20 mouse cellular contexts compared by ENCODE assay signal in genomic region chr9:46968970-46969369, GRCm38 (mm10). TPM values are rescaled to one million over a fixed set of nuclear protein-coding genes. Genes with fewer than 3 reads are reported as not detected.
DNase-seq lines count a peak whose midpoint lies in the region; ATAC-seq and TF ChIP-seq lines count a peak whose summit lies in the region.
"Had no signal": no experiment of that assay in that cellular context is flagged by ENCODE, and none has a peak within 500 bp of the region (broad histone marks: within the 10 kb centered on the region; RNA-seq: fewer than 3 reads in every experiment).

No protein-coding gene starts in this region.

- H3K4me2 ChIP-seq in hindbrain, embryonic 14.5 days (replicated peaks), result no peak overlapping the region
- no peak overlapping the region for H3K4me2 ChIP-seq in stomach, embryonic 14.5 days (replicated peaks; ENCODE audit: low read depth, low read length)
- H3K4me2 ChIP-seq in stomach, postnatal 0 days (replicated peaks; ENCODE audit: low read depth), result no peak overlapping the region
- H3K4me2 ChIP-seq: embryonic facial prominence, embryonic 15.5 days; hindbrain, embryonic 13.5 days; liver, embryonic 13.5 days had no signal

- no peak for TF ChIP-seq EP300 in stomach, postnatal 0 days (optimal IDR thresholded peaks at IDR 0.05)

- H3K4me1 ChIP-seq in hindbrain, embryonic 10.5 days (replicated peaks), result peaks cover 28% of the 10 kb centered on the region
- H3K4me1 ChIP-seq in hindbrain, embryonic 14.5 days (replicated peaks; ENCODE audit: control insufficient read depth, insufficient read depth, low read length), result 0 out of 2 replicates have a peak, but pooled peaks cover 8% of the 10 kb centered on the region
- peaks cover 9% of the 10 kb centered on the region; the same call in 1 of the 2 replicates for H3K4me1 ChIP-seq in stomach, embryonic 14.5 days (ENCODE audit: control insufficient read depth, insufficient read depth, low read length)
- H3K4me1 ChIP-seq in stomach, postnatal 0 days (replicated peaks; ENCODE audit: control insufficient read depth, insufficient read depth), result no peaks in the 10 kb centered on the region
- H3K4me1 ChIP-seq: liver, embryonic 13.5 days had no signal

- WGBS in hindbrain, embryonic 10.5 days, result 36% methylated on average over 6 of the region's 6 CpGs
- 20% methylated on average over 6 of the region's 6 CpGs for WGBS in hindbrain, embryonic 14.5 days
- 17% methylated on average over 6 of the region's 6 CpGs for WGBS in stomach, embryonic 14.5 days
- 26% methylated on average over 6 of the region's 6 CpGs for WGBS in stomach, postnatal 0 days

- peak; percentile 54 for DNase-seq in heart, adult 11 months
- DNase-seq in heart, postnatal 4 days, result no peak
- DNase-seq in hindbrain, embryonic 10.5 days (ENCODE audit: low spot score), result no peak
- DNase-seq in hindbrain, embryonic 14.5 days (ENCODE audit: low spot score), result no peak
- no peak for DNase-seq in stomach, postnatal 0 days (ENCODE audit: low spot score)
- no peak for DNase-seq in thymus, postnatal 10 days (ENCODE audit: low spot score in 2 of 2)
- DNase-seq: gastrocnemius, postnatal 10 days; kidney, adult 8-10 months; liver, embryonic 13.5 days; thymus, postnatal 25 days had no signal

- no peak for TF ChIP-seq CTCF in stomach, postnatal 0 days (IDR thresholded peaks at IDR 0.05; ENCODE audit: low read depth)

- no peaks in the 10 kb centered on the region for H3K36me3 ChIP-seq in hindbrain, embryonic 10.5 days
- H3K36me3 ChIP-seq in hindbrain, embryonic 14.5 days (replicated peaks; ENCODE audit: control insufficient read depth, insufficient read depth), result no peaks in the 10 kb centered on the region
- H3K36me3 ChIP-seq in stomach, embryonic 14.5 days (ENCODE audit: control insufficient read depth, insufficient read depth, low read length), result no peaks in the 10 kb centered on the region
- H3K36me3 ChIP-seq in stomach, postnatal 0 days (ENCODE audit: control insufficient read depth, insufficient read depth, low read length), result no peaks in the 10 kb centered on the region
- H3K36me3 ChIP-seq: embryonic facial prominence, embryonic 15.5 days; hindbrain, embryonic 13.5 days; liver, embryonic 13.5 days had no signal

- no peak for ATAC-seq in hindbrain, embryonic 14.5 days (ENCODE audit: low FRiP score)
- no peak; the same call in 1 of the 2 replicates for ATAC-seq in stomach, embryonic 14.5 days (ENCODE audit: insufficient number of reproducible peaks, insufficient read depth, low FRiP score, low read depth)
- no peak for ATAC-seq in stomach, postnatal 0 days (ENCODE audit: low FRiP score, low TSS enrichment)

- no peak overlapping the region for H3K9ac ChIP-seq in hindbrain, embryonic 14.5 days
- H3K9ac ChIP-seq in stomach, embryonic 14.5 days (replicated peaks; ENCODE audit: low read depth, low read length), result no peak overlapping the region
- no peak overlapping the region for H3K9ac ChIP-seq in stomach, postnatal 0 days (ENCODE audit: low read length)
- H3K9ac ChIP-seq: embryonic facial prominence, embryonic 15.5 days; hindbrain, embryonic 13.5 days; liver, embryonic 13.5 days had no signal

- H3K9me3 ChIP-seq in hindbrain, embryonic 10.5 days, result no peaks in the 10 kb centered on the region
- H3K9me3 ChIP-seq in hindbrain, embryonic 14.5 days (ENCODE audit: control insufficient read depth, low read length), result no peaks in the 10 kb centered on the region
- no peaks in the 10 kb centered on the region for H3K9me3 ChIP-seq in stomach, embryonic 14.5 days (ENCODE audit: control insufficient read depth, low read depth, low read length)
- H3K9me3 ChIP-seq in stomach, postnatal 0 days (ENCODE audit: control insufficient read depth, low read length), result no peaks in the 10 kb centered on the region
- H3K9me3 ChIP-seq: embryonic facial prominence, embryonic 15.5 days; hindbrain, embryonic 13.5 days; liver, embryonic 13.5 days had no signal

- no peak overlapping the region for H3K4me3 ChIP-seq in hindbrain, embryonic 10.5 days
- H3K4me3 ChIP-seq in hindbrain, embryonic 14.5 days (replicated peaks; ENCODE audit: low read length), result no peak overlapping the region
- H3K4me3 ChIP-seq in stomach, embryonic 14.5 days (ENCODE audit: low read depth, low read length), result no peak overlapping the region
- H3K4me3 ChIP-seq in stomach, postnatal 0 days (ENCODE audit: low read depth, low read length), result no peak overlapping the region
- H3K4me3 ChIP-seq: embryonic facial prominence, embryonic 15.5 days; hindbrain, embryonic 13.5 days; liver, embryonic 13.5 days had no signal

- peak overlapping the region; percentile 24; the same call in 1 of the 2 replicates for H3K27ac ChIP-seq in hindbrain, embryonic 10.5 days
- H3K27ac ChIP-seq in hindbrain, embryonic 14.5 days, result no peak overlapping the region
- peak overlapping the region; percentile 7; the same call in 1 of the 2 replicates for H3K27ac ChIP-seq in stomach, embryonic 14.5 days (ENCODE audit: low read length)
- no peak overlapping the region for H3K27ac ChIP-seq in stomach, postnatal 0 days (replicated peaks)
- H3K27ac ChIP-seq: embryonic facial prominence, embryonic 15.5 days; hindbrain, embryonic 13.5 days; liver, embryonic 13.5 days had no signal

- H3K27me3 ChIP-seq in hindbrain, embryonic 10.5 days (ENCODE audit: insufficient read depth, poor library complexity, severe bottlenecking), result peaks cover 3% of the 10 kb centered on the region; the same call in 1 of the 2 replicates
- no peaks in the 10 kb centered on the region for H3K27me3 ChIP-seq in hindbrain, embryonic 14.5 days (ENCODE audit: control insufficient read depth, insufficient read depth, low read length)
- no peaks in the 10 kb centered on the region for H3K27me3 ChIP-seq in stomach, embryonic 14.5 days (ENCODE audit: control insufficient read depth, insufficient read depth, low read length)
- H3K27me3 ChIP-seq in stomach, postnatal 0 days (ENCODE audit: control insufficient read depth, insufficient read depth, low read length), result no peaks in the 10 kb centered on the region
- H3K27me3 ChIP-seq: hindbrain, embryonic 13.5 days; liver, embryonic 13.5 days had no signal

RNA-seq across cellular contexts. Expression of gene Gm4791, which starts 29.6 kb away (rescaled TPM):
- not detected for total RNA-seq in heart, postnatal 4 days (2021)
- polyA plus RNA-seq in hindbrain, embryonic 10.5 days (2016; fragmentation: Nextera tagmentation; extraction: Ambion mirVana), result 0.21 TPM in 1 of 2 replicates, not detected in the other
- polyA plus RNA-seq in hindbrain, embryonic 14.5 days (2014; fragmentation: Nextera tagmentation; extraction: Ambion mirVana), result not detected in 2 replicates
- not detected in 2 replicates for polyA plus RNA-seq in stomach, embryonic 14.5 days (2014; fragmentation: Nextera tagmentation; extraction: Ambion mirVana)
- not detected in 2 replicates for polyA plus RNA-seq in stomach, postnatal 0 days (2015; fragmentation: Nextera tagmentation; extraction: Ambion mirVana)
- total RNA-seq: gastrocnemius, postnatal 10 days; megakaryocyte, adult 5-6 weeks had no signal
- polyA plus RNA-seq: embryonic facial prominence, embryonic 15.5 days; hindbrain, embryonic 13.5 days; large intestine, adult 2 months; limb, embryonic 11.5 days; liver, embryonic 13.5 days; lung, embryonic 16.5 days; neural tube, embryonic 14.5 days; small intestine, adult 2 months; stomach, embryonic 16.5 days had no signal

Comparison
In these comparisons a context has a peak if more than half of its experiments do, and no peak if none do; other contexts are left out.
1. H3K27ac ChIP-seq: peak in hindbrain, embryonic 10.5 days (single experiment) and stomach, embryonic 14.5 days (single experiment); none in hindbrain, embryonic 14.5 days (single experiment) and stomach, postnatal 0 days (single experiment).